Mouse (Mus musculus) bone marrow, adult 2 months (tissue): ENCODE data around the gene Smpd1. TPM values are rescaled to one million over a fixed set of nuclear protein-coding genes. Genes with fewer than 3 reads are reported as not detected.

Experiments
- H3K27ac ChIP-seq: fragments of 200-500 bp; 2 replicates; pipeline ENCODE4 v1.5.1; 2012; ENCODE audit warnings: low read depth, mild to moderate bottlenecking, control low read depth, inconsistent platforms, low read length; ENCODE audit not compliant: control insufficient read depth, poor library complexity, insufficient read depth
- H3K4me1 ChIP-seq: fragments of 200-500 bp; 2 replicates; pipeline ENCODE4 v1.6.1; 2011; ENCODE audit warnings: low read length; ENCODE audit not compliant: control insufficient read depth, insufficient read depth
- H3K4me3 ChIP-seq: fragments of 200-500 bp; replicated peaks from 2 replicates; pipeline ENCODE3; 2011; ENCODE audit warnings: mild to moderate bottlenecking, low read depth, low read length, control low read depth; ENCODE audit not compliant: control insufficient read depth
- CTCF ChIP-seq: fragments of 200-500 bp; IDR thresholded peaks from 2 replicates; pipeline ENCODE4 v1.5.1; 2011; ENCODE audit warnings: low read length, control low read depth; ENCODE audit not compliant: control insufficient read depth, insufficient read depth
- POLR2A ChIP-seq: fragments of 200-500 bp; IDR thresholded peaks from 2 replicates; pipeline ENCODE4 v1.6.1; 2011; ENCODE audit warnings: low read depth, mild to moderate bottlenecking, control low read depth, low read length, borderline replicate concordance; ENCODE audit not compliant: control insufficient read depth
- WGBS: fragments of 180-500 bp; shearing (Covaris S2); methylation state at CpG from one replicate; pipeline ENCODE4 v1.1.7; 2018; 5-methylcytosine and 5-hydroxymethylcytosine counted together
- polyA plus RNA-seq: library from polyadenylated mRNA; stranded (reverse); fragments of >200 nt; gene quantifications from 2 replicates; pipeline ENCODE4 v1.2.4, GENCODE M21; 2011; ENCODE audit warnings: low replicate concordance; ENCODE audit not compliant: missing spikeins, insufficient read depth, insufficient read length

Gene Smpd1
- polyA plus RNA-seq, 1 experiment: 9.2 TPM

GRCm38 (mm10) chr7:105568583-105568982 is 14.4 kb downstream of the Smpd1 start:
- 75% methylated on average over 7 of the region's 7 CpGs for WGBS
- H3K27ac ChIP-seq: no peak overlapping the region
- no peak overlapping the region for H3K4me3 ChIP-seq
- no peaks in the 10 kb centered on the region; the same call in 1 of the 2 replicates for H3K4me1 ChIP-seq
- TF ChIP-seq POLR2A (no peak), CTCF (no peak)

- TF ChIP-seq POLR2A (no peak), CTCF (no peak)
- 79% methylated on average over 6 of the region's 6 CpGs for WGBS
- Histone ChIP-seq H3K4me3 (no peak overlapping the region), H3K4me1 (no peaks in the 10 kb centered on the region; the same call in 1 of the 2 replicates), H3K27ac (no peak overlapping the region)
Measured at GRCm38 (mm10) chr7:105568988-105569471, 14.9 kb downstream of the Smpd1 start.

- WGBS: 80% methylated on average over 12 of the region's 12 CpGs
Measured at GRCm38 (mm10) chr7:105569512-105570496, 15.6 kb downstream of the Smpd1 start.

GRCm38 (mm10) chr7:105570756-105571155 is 16.6 kb downstream of the Smpd1 start:
- Histone ChIP-seq H3K4me1 (no peaks in the 10 kb centered on the region; the same call in 1 of the 2 replicates), H3K4me3 (no peak overlapping the region), H3K27ac (no peak overlapping the region)
- WGBS: 72% methylated on average over 4 of the region's 4 CpGs
- TF ChIP-seq POLR2A (no peak), CTCF (no peak)

More at GRCm38 (mm10) chr7:105569512-105570496, 15.6 kb downstream of the Smpd1 start:
- Histone ChIP-seq H3K4me1 (no peaks in the 10 kb centered on the region; the same call in 1 of the 2 replicates), H3K4me3 (no peak overlapping the region), H3K27ac (no peak overlapping the region)
- no peak for TF ChIP-seq CTCF
- no peak for TF ChIP-seq POLR2A

- TF ChIP-seq CTCF (no peak), POLR2A (no peak)
- H3K4me3 ChIP-seq: no peak overlapping the region
- H3K27ac ChIP-seq: no peak overlapping the region
- WGBS: 90% methylated on average over 8 of the region's 8 CpGs
- H3K4me1 ChIP-seq: no peaks in the 10 kb centered on the region; the same call in 1 of the 2 replicates
Measured at GRCm38 (mm10) chr7:105572949-105573348, 18.8 kb downstream of the Smpd1 start.

- Histone ChIP-seq H3K4me3 (no peak overlapping the region), H3K4me1 (no peaks in the 10 kb centered on the region), H3K27ac (no peak overlapping the region)
- no peak for TF ChIP-seq CTCF
- TF ChIP-seq POLR2A: no peak
- 83% methylated on average over 4 of the region's 4 CpGs for WGBS
Measured at GRCm38 (mm10) chr7:105574537-105574936, 20.4 kb downstream of the Smpd1 start.

GRCm38 (mm10) chr7:105576166-105576748 is 22.1 kb downstream of the Smpd1 start:
- no peak overlapping the region for H3K27ac ChIP-seq
- WGBS: 23% methylated on average over 3 of the region's 3 CpGs
- H3K4me3 ChIP-seq: no peak overlapping the region
- no peaks in the 10 kb centered on the region for H3K4me1 ChIP-seq
- no peak for TF ChIP-seq CTCF
- TF ChIP-seq POLR2A: no peak

- Histone ChIP-seq H3K27ac (no peak overlapping the region), H3K4me3 (no peak overlapping the region), H3K4me1 (no peaks in the 10 kb centered on the region)
- WGBS: 77% methylated on average over 6 of the region's 6 CpGs
- no peak for TF ChIP-seq POLR2A
- no peak for TF ChIP-seq CTCF
Measured at GRCm38 (mm10) chr7:105577377-105577871, 23.3 kb downstream of the Smpd1 start.
